Mouse (Mus musculus): ENCODE data around the gene Nacc2.

Gene Nacc2

DNA sequence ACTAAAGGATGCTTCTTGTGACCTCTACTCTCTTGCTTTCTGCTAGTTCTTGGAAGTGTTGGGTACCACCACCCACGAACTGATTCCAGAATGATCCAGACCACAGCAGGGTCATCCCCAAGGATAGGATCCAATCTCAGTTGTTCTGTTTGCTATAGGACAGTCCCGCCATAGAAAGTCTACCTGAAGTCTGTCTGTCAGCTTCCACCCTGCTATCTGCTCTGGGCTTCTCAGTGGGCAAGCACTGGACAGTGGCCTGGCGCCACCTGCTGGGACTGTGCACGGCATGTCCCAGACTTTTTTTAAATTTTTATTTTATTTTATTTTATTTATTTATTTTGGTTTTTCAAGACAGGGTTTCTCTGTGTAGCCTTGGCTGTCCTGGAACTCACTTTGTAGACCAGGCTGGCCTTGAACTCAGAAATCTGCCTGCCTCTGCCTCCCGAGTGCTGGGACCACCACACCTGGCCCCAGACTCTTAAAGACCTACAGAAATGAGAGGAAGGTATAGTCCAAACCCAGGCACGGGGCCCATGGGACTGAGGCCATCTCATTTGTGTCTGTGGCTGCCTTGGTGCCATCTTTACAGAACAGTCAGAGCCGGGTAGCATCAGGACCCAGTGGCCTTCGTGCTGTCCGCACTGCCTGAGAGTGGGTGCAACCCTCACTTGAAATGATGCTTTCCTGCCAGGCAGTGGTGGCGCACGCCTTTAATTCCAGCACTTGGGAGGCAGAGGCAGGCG, 19.0 kb upstream of the Nacc2 start:
- in situ Hi-C loops (cut with MboI; ENCODE audit: low pct_unique_long_range_greater_than_20kb in 1 of 2, low sequenced_read_pairs in 2 of 2, unreplicated experiment in 1 of 2) = loop anchor here in 1 of 2 experiments (5.0 kb wide), 1 partner anchor 105 kb away; no protein-coding TSS in a partner anchor

DNA sequence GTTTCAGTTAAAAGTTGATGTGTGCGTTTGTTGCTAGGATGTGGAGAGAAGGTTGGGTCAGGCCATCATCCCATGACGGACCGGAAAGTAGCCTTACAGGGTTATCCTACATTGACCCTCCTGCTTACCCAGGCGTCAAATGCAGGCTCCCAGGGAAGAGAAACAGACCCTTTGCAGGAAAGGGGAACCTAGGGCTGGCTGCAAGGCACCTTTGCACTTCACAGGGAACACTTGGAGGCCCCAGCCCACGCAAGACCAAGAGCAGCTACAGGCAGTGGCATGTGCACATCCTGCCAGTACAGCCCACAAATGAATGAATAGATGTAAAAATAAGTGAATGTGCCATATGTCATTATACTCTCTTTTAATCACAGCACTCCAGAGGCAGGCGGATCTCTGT, 17.9 kb upstream of the Nacc2 start:
- in situ Hi-C loops (cut with MboI; ENCODE audit: low pct_unique_long_range_greater_than_20kb in 1 of 2, low sequenced_read_pairs in 2 of 2, unreplicated experiment in 1 of 2) = loop anchor here in 1 of 2 experiments (5.0 kb wide), 1 partner anchor 104 kb away; no protein-coding TSS in a partner anchor

DNA sequence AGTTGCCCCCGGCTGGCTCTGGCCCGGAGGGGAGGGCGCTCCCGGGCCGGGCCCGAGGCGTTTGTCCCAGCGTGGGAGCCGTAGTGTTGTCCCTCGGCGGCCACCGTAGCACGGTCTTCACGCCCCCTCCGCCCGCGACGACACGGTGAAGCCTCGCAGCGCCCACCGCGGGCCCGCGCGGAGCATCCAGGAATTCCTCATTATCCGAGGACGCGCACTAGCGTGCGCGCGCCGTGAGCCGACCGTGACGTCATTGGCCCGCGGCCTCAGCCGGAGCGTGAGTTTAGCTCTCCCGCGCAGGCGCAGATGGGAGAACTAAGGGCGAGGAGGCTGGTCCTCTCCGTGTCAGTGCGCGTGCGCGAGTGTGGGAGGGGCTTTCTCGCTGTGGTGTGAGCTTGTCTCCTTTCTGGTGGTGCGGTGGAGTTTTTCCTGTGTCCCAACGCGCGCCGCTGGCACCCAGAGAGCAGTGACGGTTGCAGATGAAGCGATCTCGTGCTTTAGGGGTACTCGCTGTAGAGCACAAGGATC, 17.3 kb upstream of the Nacc2 start:
- in situ Hi-C loops (cut with MboI; ENCODE audit: low pct_unique_long_range_greater_than_20kb in 1 of 2, low sequenced_read_pairs in 2 of 2, unreplicated experiment in 1 of 2) = loop anchor here in 1 of 2 experiments (5.0 kb wide), 1 partner anchor 103 kb away; no protein-coding TSS in a partner anchor

DNA sequence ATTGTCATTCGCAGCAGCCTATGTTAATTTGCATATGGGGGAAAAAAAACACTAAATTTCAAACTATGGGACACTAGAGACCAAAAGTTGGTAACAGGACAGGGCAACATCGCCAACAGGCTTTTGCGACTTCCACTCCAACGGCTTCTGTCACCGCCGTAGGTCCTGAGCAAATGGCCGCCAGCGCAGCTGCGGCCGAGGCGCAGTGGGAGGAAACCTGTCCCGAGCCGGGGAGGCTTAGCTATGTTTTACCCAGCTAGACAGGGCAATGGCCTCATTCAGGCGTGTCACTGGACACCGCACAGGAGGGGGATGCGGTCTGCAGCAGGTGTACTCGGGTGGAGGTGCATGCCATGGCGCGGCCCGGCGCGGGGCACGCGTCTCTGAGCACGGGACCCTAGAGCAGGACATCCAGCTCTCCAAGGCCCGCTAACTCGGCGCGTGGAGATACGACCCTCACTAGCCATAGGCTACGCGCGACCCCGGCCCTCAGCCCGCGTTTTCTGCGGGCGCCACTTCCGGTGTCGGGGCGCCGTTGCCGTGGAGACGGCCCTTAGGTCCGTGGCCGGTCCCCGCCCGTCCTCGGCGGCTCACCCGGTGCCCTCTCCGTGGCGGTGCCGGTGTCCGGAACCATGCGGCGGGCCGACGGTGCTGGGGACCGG, 16.7 kb upstream of the Nacc2 start:
- in situ Hi-C loops (cut with MboI; ENCODE audit: low pct_unique_long_range_greater_than_20kb in 1 of 2, low sequenced_read_pairs in 2 of 2, unreplicated experiment in 1 of 2) = loop anchor here (5.0 to 10.0 kb wide), 2 partner anchors 102 to 115 kb away; partner anchors contain the start of gene Ubac1 (in 1 of the 2)

DNA sequence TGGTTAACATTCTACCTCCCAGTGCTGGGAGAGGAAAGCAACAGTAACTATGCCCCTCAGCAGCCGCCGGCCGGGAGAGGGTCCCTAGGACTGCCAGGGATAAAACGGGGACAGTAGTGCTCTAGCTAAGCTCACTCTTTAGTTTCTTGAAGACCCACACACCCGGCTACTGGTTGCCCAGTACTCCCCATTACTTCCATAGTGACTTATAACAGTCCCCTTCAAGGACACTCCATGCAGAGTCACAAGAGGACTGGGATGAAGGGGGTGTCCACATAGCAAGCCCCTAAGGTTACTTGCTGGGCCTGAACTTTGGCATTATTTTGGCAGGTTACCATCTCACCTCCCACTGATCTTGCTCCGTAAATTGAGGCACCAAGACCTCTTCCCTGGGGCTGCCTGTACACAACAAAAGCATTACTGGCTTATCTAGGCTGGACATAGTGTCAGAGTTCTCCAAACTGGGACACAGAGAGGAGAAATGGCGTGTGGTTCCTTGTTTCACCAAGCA, 16.1 kb upstream of the Nacc2 start:
- in situ Hi-C loops (cut with MboI; ENCODE audit: low pct_unique_long_range_greater_than_20kb in 1 of 2, low sequenced_read_pairs in 2 of 2, unreplicated experiment in 1 of 2) = loop anchor here in 1 of 2 experiments (10.0 kb wide), 1 partner anchor 114 kb away; the partner anchor contains the start of gene Ubac1

DNA sequence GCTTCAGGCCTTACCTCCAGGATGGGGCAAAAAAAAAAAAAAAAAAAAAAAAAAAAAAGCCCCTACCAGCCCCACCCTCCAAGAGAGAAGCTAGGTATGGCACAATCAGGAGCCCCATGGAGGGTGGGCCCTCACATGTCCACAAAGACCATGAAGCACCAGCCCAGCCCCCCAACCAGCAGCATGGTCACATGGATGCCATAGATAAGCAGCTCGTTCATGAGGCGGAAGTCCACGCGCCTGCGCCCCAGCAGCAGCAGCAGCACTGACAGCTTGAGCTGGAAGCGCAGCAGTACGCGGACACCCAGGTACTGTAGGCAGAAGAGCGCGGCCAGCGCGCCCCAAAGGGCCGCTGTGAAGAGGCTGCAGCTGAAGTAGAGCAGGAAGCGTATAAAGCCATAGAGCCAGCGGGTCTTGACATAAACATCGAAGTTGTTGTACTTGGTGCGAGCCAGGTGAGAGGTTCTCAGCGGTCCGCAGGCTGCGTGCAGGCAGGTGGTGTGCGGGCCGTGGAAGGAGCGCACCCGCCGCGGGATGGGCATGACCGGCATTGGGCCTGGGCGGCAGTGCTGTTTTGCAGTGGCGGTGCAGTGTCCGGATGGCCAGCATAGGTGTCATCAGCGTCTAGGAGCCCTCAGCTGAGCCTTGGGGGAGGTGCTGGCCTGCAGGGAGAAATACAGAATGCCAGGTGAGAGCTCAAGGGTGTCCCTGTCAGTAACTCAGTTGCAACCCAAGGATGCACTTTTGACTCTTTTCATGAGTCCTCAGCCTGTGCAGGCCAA, 15.4 kb upstream of the Nacc2 start:
- in situ Hi-C loops (cut with MboI; ENCODE audit: low pct_unique_long_range_greater_than_20kb in 1 of 2, low sequenced_read_pairs in 2 of 2, unreplicated experiment in 1 of 2) = loop anchor here in 1 of 2 experiments (10.0 kb wide), 1 partner anchor 114 kb away; the partner anchor contains the start of gene Ubac1

DNA sequence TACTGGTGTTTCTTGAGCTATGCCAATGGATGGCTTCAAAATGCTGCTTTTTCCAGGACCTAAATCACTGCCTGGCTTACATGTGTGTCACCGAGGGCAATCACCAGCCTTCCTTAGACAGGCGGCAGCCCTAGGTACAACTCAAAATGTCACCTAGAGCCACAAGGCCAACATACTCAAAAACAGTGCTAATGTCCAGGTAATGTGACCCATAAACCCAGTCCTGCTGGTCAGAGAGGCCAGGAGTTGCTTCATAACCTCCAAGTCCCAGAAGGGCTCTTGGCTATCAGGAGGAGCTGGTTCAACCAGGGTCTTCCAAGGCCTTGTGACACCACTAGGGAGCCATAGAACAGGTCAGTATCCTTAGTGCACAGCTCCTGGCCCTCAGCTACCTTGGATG, 11.6 kb upstream of the Nacc2 start:
- in situ Hi-C loops (cut with MboI; ENCODE audit: low pct_unique_long_range_greater_than_20kb in 1 of 2, low sequenced_read_pairs in 2 of 2, unreplicated experiment in 1 of 2) = loop anchor here in 1 of 2 experiments (10.0 kb wide), 1 partner anchor 110 kb away; the partner anchor contains the start of gene Ubac1

DNA sequence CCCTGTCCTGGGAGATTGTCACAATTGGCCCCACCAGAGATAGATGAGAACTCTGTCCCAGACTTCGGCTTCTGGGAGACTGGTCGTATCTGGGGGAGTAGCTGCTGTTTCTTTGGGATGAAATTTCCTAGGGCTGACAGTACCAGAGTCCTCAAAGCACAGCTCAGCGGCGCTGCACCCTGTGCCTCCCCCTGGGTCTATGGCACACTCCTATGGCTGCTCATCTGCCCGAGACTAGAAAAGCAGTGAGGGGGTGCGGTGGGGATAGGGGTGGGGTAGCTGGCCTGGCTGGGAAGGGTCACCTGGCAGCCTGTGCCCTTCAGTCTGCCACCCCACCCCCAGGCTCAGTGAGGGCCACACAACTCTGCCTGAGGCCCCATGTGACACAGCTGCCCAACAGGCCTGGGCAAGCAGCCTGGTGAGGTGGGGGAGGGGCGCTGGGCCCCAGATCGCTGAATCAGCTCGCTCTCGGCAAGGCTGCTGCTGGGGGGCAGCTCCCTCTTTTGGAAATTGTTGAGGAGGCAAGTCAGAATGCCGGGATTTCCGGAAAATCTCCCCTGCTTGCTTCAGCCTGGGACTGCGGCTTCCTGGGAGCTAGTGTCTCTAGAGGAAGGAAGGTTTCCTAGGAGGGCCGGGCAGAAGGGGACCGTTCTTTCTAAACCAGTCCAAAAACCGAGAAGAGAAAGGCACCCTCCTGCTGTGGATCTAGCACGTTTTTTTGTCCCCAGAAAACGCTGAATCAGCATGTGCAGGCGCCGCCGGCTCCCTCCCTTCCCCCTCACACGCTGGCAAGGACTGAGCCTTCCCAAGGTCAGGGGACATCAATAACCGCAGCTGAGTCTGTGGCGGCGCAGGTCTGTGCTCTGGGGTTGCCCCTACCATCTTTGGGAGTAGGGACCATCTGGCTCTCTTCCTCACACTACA, 9.9 kb upstream of the Nacc2 start:
- in situ Hi-C loops (cut with MboI; ENCODE audit: low pct_unique_long_range_greater_than_20kb in 1 of 2, low sequenced_read_pairs in 2 of 2, unreplicated experiment in 1 of 2) = loop anchor here in 1 of 2 experiments (10.0 kb wide), 1 partner anchor 108 kb away; the partner anchor contains the start of gene Ubac1

DNA sequence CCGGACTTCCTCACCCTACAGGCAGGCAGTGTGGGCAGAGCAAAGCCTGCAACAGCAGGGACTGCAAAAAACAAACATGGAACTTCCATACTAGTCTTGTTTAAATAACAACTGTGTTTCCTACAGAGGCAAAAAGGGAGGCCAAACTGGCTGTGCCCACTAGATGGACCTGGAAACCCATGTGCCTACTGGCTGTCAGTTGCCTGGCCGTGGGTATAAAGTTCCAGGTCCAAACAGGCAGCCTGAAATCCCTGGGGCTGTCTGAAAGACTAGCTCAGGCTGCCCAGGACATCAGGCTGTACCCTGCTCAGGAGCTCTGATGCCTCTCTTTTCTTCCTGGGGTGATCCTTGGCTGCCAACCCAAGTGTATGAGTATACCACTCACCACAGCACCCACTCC, 8.3 kb upstream of the Nacc2 start:
- in situ Hi-C loops (cut with MboI; ENCODE audit: low pct_unique_long_range_greater_than_20kb in 1 of 2, low sequenced_read_pairs in 2 of 2, unreplicated experiment in 1 of 2) = loop anchor here in 1 of 2 experiments (10.0 kb wide), 1 partner anchor 107 kb away; the partner anchor contains the start of gene Ubac1

DNA sequence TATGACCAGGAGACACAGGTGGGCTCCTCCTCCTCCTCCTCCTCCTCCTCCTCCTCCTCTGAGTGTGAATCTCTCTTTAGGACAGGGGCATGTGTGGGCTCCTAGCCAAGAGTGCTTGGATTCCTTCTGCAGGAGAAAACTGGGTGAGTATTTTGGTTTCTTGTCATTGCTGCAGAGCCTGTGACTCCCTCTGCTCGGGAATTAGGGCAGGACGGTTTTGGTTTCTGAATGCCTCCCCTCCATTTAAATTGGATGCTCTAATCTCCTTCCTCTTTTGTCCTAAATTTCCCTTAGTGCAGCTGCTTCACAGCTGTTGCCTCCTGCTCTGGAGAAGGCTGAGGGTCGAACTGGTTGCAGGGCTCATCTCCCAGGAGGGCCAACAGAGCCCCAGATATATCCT, 6.9 kb upstream of the Nacc2 start:
- in situ Hi-C loops (cut with MboI; ENCODE audit: low pct_unique_long_range_greater_than_20kb in 1 of 2, low sequenced_read_pairs in 2 of 2, unreplicated experiment in 1 of 2) = loop anchor here in 1 of 2 experiments (10.0 kb wide), 1 partner anchor 105 kb away; the partner anchor contains the start of gene Ubac1

DNA sequence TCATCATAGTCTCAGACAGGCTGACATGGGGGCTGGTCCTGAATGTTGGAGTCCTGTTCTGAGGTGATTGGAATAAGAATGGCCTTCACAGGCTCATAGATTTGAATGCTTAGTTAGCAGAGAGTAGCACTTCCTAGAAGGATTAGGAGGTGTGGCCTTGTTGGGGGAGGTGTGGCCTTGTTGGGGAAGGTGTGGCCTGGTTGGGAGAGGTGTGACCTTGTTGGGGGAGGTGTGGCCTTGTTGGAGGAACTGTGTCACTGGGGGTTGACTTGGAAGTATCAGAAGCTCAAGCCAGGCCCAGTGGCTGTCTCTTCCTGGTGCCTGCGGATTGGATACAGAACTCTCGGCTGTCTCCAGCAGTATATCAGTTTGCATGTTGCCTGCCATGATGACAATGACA, 6.3 kb upstream of the Nacc2 start:
- in situ Hi-C loops (cut with MboI; ENCODE audit: low pct_unique_long_range_greater_than_20kb in 1 of 2, low sequenced_read_pairs in 2 of 2, unreplicated experiment in 1 of 2) = no loop called here

DNA sequence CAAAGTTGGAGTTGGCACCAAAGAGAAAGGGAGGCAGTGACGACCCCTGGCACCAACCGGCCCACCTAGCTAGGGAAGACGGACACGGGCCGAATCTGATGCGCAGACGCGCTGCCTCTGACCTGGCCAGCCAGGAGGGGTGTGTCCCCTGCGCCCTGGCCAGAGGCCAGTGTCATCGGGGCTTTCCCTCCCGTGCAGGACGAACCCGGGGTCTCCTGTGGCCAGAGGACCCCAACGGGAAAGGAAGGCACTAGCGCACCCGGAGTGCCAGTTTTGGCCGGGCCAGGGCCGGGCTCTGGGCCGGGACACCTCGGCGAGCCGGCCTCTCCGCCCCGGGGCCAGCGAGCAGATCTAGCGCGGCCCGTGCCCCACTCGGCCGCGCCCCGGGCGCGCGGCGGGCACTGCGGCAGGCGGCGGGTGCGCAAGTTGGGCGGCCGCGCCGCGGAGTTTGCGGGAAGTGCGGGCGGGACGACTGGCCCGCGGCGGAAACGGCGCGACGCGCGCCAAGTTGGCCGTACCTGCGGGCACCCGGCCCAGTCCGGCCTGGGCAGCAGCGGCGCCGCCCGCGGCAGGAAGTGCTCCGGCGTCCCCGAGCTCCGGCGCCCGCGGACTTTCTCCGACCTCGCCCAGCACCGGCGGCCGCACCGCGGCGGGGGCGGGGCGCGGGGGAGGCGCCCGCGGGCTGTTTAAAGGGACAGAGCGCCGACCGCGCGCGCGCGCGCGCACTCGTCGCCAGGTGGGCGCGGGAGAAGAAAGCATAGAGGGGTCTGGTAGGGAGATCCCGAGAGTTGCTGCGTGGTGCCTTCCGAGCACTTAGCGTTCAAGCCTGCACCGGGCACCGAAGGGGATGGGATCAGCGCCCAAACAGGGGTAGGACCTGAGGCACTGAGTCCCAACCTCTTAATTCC, 595 bp downstream of the Nacc2 start:
- in situ Hi-C loops (cut with MboI; ENCODE audit: low pct_unique_long_range_greater_than_20kb in 1 of 2, low sequenced_read_pairs in 2 of 2, unreplicated experiment in 1 of 2) = no loop called here

DNA sequence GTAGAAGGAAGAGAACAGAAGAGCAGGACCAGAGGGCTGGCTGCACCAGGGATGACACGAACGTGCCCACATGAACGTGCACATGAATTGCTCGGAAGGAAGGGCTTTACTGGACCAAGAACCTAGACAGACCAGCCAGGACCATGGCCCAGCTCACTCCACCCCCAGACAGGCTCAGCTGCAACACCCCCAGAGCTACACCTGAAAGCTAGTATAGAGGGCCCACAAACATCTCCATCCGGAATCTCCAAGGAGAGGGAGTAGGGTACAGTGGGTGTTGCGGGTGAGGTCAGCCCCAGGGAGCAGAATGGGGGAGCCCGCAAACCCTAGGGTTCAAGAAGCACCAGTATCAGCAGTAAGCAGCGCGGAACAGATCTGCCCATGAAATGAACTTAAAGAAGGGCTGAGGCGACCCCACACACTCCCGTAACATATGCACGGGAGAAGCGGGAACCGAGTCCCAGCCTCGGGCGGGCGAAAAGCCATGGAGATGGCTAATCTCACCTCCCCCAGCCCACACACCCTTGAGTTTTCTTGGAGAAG, 1.4 kb downstream of the Nacc2 start:
- in situ Hi-C loops (cut with MboI; ENCODE audit: low pct_unique_long_range_greater_than_20kb in 1 of 2, low sequenced_read_pairs in 2 of 2, unreplicated experiment in 1 of 2) = no loop called here

DNA sequence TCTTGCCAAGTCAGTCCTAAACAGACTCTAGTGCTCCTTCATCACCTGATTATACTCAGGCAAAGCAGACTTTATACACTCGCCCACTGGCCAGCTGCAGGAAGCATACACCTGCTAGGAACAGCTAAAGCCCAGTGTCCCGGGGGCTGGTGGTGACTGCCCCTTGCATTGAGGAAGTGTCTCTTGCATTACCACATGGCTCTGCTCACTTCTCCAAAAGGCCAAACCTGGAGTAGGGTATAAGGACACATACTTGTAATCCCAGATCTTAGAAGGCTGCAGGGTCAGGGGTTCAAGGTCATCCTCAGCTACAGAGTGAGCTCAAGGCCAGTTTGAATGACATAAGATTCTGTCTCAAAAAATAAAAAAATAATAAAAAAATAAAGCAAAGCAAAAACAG, 3.4 kb downstream of the Nacc2 start:
- in situ Hi-C loops (cut with MboI; ENCODE audit: low pct_unique_long_range_greater_than_20kb in 1 of 2, low sequenced_read_pairs in 2 of 2, unreplicated experiment in 1 of 2) = no loop called here

DNA sequence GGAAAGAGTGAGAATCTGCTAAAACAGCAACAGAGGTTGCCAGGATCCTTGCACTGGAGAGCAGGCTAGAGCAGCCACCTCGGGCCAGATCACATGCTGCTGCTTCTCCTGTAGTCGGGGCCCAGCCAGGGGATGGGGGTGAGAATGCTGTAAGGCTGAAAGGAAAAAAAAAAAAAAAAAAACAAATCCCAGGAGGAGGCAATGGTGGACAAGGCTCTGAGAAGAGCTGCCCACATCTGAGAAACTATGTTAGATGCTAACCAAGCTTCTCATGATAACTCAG, 3.8 kb downstream of the Nacc2 start:
- in situ Hi-C loops (cut with MboI; ENCODE audit: low pct_unique_long_range_greater_than_20kb in 1 of 2, low sequenced_read_pairs in 2 of 2, unreplicated experiment in 1 of 2) = no loop called here

DNA sequence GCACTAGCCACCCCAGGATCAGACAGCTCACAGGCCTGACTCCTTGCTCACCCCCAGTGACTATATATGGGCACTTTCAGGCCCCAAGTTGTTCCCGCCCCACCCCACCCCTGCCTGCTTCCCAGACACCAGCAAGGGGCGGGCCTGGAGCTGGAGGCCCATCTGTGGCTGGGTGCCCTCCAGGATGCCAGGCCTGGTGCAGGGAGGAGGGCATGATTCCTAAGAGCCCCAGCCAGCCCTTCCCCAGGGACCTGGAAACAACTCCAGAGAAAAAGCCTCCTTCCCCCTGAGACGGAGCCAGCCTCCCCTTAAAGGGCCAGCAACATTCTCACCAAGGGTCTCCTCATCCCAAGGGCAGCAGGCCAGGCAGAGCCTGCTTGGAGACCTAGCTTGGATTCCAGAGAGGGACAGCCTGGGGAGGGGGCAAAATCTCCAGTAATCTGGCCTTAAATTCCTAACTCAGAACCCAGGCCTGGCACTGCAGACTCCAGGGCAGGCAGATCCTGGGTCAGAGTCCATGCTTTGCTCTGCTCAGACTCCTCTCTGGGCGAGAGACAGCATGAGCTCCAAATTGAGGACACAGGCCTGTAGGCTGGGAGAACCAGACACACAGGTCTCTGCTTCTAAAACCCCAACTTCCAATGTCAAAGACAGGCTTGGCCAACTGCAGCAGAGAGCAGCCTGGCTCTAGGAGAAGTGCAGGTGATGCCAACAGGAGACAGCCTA, 4.3 kb downstream of the Nacc2 start:
- in situ Hi-C loops (cut with MboI; ENCODE audit: low pct_unique_long_range_greater_than_20kb in 1 of 2, low sequenced_read_pairs in 2 of 2, unreplicated experiment in 1 of 2) = no loop called here

Measured in mouse embryonic stem cell (cell line).